Mouse (Mus musculus) kidney, adult 18-20 months (tissue): ENCODE measurements around the gene Brca2.

Source experiments
- DNase-seq: peaks from one replicate; pipeline ENCODE4 v3.0.0; 2021

Brca2 gene

DNA sequence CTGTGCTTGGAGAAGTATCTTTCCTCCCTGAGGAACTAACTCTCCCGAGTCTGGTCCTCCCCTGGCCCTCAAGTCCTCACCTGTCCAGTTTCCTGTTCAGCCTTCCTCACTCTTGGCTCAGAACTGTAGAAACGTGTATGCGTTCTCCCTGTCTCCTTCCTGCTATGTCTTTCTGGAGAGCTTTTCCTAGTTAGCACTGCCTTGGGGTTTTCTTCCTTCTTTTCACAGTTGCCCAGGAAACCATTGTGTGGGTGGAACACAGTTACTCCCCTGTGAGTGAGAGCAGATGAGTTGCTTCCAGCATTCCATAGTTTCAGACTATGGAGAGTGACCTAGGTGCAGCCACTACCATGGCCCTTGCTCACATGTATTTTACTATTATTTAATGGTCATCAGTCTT, 43.8 kb downstream of the Brca2 start:
- DNase-seq, result no peak

DNA sequence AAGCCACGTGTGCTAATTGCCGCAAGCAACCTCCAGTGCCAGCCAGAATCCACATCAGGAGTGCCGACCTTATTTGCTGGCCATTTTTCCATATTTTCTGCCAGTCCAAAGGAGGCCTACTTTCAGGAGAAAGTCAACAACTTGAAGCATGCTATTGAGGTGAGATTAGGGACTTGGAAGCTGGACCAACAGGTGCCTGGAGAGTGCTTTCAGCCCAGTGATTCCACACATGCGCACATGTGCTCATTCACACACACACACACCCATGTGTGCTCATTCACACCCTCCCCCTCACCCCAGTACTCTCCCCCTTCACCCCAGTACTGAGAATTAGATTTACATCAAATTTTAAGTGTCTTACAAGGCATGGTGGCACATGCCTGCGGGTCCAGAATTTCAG, 44.5 kb downstream of the Brca2 start:
- DNase-seq, result no peak

DNA sequence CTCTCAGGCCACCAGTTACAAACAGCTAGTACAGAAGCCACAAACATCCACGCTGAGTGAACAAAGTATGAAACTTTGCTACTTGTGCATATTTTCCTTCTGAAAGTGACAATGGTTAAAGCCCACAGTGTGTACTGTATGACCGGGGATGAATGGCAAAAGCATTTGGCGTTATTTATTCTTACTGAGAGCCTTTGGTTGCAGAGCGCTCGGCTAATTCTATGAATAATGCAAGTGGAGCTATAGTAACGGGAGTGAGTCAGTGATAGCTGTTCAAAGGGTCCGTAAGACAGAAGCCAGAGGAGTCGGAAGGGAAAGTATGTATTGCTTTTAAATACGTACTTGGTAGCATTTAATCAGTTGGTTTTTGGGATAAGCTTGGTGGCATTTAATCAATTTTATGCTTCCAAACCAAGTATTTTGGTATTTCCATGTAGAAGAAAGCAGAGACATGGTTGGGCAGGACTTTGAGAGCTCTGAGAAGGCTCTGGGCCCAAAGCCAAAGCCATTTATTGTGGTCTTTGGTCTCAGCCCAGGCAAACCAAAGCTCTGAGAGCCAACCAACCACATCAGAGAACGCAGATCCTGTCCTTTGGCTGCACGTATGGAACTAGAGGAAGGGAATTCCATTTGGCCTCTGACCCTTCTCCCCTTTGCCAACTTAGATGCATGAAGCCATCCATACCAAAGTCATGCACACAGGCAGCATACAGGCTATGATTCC, 48.2 kb downstream of the Brca2 start:
- no peak for DNase-seq

DNA sequence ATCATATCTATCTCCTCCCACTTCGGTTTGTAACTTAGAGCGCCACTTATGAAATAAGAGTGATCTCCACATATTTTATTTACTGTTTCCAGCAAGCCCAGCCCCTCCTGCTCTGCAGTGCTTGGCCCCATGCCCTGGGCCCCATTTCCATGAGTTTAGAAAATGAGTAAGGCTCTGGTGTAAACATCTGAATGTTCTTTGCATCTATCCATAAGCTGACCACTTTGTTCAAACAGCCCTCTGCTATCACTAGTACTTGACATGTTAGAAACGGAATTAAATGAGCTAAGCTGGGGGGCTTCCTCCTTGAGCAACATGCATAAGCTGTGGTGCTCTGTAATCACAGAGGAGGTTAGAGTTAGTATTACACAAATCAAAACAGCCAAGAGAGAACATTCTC, 52.0 kb downstream of the Brca2 start:
- DNase-seq, result no peak

DNA sequence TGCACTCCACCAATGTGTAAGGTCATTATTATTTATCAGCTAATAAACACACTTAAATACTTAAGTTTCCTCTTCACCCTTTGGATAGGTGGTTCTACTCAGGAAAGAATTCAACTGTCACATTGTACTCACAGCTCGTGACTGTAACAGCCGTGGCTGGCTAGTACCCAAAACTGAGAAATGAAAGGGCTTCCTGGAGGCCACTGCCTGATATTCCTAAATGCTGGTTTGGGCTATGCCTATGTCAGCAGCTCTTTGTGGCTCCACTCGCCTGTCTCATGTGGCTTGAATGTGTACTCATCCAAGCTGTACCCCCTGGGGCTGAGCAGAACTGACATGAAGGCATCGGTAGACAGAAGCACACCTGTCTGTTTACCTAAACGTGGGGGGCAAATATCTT, 52.5 kb downstream of the Brca2 start:
- DNase-seq, result no peak

DNA sequence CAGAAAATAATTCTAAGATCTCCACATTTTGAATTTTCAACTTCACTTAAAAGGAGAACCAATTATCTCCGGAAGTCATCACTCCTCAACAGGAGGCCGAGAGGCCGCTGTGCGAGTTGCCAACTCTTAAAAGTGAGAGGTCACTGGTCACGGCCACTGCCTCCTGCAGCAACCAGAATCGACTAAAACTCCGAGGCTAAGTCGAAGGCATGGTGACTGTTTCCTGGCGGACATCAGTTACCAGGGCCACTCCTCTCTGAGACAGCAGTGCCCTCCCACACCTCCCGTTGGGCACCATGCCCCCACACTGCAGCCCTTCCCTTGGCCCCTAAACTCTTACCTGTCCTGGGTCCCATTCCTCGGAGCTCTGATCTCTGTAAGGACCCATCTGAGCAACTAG, 54.4 kb downstream of the Brca2 start:
- DNase-seq, result no peak

DNA sequence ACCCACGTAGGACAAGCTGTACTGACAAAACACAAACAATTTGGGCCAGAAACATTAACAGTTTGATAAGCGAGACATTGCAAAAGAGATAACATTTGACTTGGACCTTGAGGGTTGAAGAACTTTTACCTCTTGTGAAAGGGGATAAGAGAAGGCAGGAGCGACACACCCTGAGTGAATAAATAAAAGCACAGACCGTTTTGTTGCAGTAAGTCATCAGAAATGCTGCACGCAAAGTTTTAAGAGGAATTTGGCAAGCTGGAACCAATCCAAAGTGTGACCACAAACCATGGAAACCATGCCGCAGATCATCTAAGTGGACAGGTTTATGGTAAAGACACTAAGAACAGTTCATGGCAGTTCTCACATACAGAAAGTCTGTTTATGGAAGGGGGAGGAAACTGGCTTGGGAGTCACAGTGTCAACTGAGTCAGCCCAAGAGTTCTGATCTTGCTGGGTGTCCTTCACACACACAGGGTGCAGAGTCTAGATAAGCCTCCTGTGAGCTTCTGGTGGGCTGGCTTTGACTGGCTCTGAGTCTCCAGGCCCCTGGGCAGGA, 56.3 kb downstream of the Brca2 start:
- no peak for DNase-seq

DNA sequence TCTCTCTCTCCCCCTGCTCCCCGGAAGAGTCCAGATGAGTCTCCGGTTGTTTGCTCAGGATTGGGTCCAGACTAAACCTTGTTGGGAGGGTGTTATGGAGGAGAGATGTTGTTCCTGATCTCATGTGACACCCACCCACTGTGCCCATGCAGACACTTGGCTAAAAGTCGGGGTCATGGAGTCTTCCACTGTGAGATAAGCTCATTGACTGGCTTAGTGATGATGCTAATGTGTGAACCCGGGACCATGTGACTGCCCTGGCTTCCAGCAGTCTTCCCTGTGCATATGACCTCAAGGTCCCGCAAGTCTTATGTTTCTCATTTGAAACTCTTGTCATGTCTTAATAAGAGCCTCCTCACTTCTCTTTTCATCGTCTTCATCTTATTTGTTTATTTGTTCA, 58.8 kb downstream of the Brca2 start:
- DNase-seq, result no peak

DNA sequence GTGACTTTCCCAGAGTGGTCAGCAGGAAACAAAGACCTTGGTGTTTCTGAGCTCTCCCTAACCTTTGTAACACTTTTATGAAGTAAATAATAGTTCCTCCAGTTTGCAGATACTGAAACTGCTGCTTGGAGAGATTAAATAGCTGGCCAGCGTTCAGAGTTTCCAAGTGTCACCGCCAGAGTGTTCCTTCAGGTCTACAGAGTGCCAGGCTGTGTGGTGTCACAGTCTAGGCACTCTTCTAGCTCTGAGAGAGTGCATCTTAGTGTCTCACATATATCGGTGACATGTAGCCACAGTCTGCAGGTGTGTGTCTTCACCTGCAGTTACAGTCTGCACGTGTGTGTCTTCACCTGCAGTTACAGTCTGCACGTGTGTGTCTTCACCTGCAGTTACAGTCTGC, 60.8 kb downstream of the Brca2 start:
- DNase-seq, result no peak

DNA sequence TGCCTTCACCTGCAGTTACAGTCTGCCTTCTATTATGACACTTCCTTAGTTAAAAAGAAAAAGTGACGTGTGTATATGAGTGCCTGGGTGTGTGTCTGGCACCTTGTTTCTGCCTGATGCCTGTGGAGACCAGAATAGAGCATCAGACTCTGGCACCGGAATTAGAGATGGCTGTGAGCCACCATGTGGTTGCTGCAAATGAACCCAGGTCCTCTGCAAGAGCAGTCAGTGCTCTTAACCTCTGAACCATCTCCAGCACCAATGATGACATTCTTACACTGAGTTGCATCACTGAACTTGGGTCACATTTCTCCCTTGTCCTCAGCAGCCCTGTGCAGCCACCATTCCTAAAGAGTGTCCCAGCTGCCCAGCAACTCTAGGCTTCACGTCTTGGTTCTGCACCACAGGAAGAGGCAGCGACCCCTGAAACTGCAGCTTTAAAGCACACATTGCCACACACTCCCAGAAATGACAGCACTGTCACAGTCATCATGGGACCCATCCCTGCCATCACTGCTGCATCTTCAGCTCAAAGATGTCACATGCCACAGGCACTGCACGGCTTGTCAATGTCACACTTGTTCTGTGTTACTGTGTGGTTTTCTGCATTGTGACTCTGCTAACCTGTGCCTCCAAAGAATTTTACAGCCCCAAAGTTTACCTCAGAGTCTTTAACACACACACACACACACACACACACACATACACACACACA, 61.3 kb downstream of the Brca2 start:
- no peak for DNase-seq

DNA sequence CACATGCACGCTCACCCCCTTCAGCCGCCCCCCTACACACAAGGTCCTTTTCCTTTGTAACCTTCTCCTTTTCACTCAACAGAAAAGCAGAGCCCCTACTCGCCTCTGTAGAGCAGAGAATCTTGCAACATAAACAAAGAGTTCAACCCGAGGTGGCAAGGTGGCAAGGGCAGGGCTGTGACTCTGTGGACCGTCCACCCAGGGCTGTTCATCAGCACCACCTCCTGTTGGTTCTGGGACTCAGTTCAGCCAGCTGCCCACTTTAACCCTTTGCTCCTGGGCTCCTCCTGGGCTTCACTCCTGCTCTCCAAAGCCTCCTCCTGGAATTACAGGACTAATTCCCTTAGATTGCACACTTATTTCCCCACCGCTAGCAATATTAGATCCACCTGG, 61.9 kb downstream of the Brca2 start:
- DNase-seq, result no peak

DNA sequence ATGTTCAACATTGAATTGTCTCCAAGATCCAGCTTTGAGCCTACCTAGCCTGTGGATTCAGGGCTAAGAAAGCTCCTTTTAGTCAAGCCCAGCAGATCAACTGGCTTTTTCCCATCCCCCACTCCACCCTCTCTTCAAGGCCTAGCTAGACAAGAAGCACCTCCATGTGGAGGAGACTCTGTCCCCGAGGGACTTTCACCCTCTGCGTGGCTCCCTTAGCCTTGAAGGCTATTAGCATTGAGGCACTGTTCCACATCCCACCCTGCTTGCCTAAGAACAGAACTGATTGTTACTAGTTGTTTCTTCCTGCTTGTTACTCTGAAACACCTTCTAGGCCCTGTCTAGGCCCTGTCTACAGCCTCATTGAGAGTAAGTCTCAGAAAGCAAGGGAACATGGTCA, 67.5 kb downstream of the Brca2 start:
- DNase-seq, result no peak

DNA sequence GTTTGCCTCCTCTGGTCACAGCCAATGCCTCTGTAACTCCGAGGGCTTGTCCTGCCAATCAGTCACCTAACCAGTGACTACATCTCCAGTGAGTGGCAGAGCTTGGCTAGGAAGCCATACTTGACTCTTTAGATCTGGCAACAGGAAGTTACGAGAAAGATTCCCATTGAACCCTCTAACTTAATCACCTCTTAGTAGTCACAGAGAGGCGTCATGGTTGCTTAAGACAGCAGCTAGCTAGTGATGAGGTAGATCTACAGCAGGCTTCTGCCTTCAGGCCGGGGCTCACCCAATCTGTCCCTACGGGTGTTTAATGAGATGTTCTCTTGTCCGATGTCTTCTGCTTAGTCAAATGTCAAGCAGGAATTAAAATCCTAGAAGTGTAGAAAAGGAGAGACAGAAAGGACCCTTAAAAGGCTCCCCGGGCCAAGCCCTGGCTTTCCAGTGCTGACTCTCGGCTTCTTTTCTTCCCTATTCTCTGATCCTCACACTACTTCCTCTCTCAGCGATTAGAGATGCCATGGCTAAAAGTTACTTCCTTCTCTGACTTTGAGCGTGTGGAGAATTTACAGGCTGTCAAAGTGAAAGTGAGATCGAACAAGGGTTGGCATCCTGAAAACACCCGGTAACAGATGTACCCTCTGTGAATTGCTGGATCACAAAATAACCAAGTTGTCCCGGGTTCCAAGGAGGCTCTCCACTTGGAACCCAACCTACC, 69.9 kb downstream of the Brca2 start:
- no peak for DNase-seq

DNA sequence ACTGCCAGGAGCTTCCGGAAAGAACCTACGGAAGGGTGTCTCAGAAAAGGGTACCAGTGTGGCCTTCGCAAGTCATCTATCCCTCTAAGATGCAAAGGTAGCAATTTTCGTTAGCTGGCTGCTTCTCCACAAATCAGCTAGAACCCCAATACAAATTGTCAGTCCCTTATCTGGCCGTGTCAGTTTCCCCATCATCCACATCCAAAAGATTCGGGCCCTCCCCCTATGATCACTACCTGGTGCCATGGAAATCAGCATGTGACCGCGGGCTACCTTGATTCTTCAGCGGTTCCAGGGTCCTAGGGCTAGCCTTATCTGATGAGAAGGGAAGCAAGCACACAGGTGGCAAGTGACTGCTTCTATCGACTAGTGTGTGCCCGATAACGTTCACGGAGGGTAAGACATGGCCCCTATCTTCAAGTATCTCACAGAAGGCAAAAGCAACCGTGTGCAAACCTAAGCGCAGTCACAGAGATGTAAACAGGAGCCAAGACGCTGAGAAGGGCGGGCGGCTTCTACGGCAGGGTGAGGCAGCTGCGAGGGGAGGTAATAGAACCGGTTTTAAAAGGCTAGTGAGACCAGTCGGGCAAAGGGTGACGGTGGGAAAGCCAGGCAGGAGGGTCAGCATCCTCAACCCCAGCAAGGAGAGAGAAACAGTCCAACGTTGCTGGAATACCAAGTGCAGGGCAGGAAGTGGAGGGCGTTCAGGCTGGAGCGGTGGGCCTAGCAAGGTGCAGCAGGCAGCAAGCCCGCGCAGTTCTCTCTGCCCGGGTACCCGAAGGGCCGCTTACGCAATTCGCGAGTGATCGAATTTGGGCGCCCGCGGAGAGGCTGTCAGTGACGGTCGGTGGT, 70.7 kb downstream of the Brca2 start:
- no peak for DNase-seq

DNA sequence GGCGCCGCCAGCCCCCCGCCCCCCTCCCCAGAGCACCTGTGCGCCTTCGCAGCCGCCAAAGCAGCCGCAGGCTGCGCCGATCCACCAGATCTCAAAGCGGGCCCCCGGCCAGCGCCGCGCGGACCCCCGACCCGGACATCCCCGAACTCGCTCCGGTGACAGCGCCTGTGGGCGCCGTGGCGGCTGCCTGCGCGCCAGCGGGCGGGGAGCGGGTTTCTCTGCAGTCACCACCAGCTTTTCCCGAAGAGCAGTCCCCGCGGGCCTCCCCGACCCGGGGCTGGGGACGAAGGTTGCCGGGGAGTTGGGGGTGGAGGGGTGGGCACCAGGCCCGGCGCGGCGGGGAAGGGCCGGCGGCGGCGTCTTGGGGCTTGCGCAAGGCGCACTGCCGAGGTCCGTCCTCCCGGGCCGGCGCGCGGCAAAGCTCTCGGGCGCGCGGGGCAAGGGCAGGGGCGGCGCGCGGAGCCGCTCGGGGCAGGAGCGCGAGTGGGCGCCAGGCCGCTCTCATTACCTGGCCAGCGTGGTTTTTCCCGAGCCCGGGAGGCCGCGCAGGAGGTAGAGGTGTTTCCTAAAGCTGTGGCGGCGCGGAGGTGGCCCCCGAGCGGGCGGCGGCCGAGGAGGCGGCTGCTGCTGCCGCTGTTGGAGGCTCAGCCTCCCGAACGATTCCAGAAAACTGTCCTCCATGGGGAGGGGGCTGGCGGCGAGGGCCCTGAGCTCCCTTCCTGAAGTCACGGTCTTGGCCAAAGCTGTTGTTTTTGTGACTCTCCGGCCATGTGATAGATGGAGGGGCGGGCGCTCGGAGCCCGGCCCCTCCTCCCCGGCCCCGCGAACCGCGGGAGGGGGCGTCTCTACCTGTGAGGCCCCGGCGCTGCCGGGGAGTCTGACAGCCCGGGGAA, 71.6 kb downstream of the Brca2 start:
- peak; percentile 68 for DNase-seq

DNA sequence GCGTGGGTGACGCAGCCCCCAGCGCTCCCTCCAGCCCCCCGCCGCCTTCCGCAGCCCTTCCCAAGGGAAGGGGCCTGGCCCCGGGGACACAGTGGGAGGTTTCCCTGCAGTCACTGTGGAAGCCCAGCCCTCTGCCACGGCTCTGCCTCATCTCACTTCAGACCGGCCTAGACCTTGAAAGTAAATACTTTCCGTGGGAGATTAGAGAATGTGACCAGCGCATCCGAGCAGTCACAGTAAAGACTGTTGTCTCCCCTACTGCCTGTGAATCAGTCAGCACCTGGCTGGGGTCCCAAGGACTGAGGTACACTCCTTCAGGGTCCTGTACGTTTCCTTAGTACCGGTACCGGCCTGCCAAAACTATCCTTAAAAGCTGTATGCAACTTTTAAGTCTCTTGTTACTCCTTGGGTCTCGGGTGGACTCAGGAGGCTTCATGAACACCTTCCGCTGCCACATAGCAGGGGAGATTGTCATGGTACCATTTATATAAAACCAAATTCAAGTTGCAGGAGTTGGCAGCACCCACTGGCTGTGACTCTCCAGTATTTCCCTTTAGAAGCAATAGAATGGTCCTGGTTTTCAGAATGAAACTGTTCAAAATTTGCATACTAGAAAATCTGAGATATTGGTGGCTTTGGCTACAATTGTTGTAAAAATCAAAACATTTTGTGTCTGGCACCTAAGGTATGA, 72.4 kb downstream of the Brca2 start:
- DNase-seq, result no peak

DNA sequence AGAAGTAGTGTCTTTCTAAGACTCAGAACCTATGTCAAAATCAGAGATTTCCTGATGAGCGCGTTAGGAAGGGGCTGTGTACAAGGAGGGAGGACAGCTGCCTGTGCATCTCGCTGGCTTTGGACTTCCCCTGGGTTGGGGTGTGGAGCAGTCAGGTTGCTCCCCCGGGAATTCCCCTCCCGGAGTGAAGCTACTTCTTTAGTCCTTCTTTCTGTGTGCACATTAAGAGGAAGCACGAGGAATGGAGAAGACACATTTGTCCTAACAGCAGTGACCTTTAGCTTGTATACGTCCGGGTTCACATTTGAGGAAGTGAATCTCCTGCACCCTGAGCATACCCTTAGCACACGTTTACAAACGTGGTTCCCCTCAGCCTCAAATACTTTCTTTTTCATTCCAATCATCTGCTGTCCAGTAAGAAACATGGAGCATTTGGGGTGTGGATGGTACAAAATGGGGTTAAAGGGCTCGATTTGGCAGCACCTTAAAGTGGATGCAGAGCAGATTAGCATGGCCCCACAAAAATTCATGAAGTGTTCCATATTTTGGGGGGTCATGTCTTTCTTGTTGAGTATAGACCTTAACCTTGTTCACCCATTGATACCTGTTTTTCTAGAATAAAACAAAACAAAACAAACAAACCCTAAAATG, 73.1 kb downstream of the Brca2 start:
- DNase-seq, result no peak

DNA sequence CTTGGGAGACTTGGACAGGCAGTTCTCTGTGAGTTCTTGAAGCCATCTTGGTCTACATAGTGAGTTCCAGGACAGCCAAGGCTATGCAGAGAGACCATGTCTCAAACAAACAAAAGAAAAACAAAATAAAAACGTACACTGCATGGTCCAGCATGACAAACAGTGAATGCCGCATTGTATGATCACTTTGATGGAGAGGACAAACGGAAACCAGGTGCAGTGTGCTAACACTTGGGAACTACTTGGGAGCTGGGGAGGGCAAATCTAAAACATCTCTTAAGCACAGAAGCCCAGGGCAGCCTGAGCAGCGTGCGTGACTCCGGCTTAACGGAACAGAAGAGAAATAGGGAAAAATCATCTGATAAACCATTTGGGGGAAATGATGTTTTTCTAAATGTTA, 74.7 kb downstream of the Brca2 start, which contains the start of gene N4bp2l1:
Gene N4bp2l1 (minus strand): TSS at position 101 of the 400 bp plus-strand sequence.
- no peak for DNase-seq

DNA sequence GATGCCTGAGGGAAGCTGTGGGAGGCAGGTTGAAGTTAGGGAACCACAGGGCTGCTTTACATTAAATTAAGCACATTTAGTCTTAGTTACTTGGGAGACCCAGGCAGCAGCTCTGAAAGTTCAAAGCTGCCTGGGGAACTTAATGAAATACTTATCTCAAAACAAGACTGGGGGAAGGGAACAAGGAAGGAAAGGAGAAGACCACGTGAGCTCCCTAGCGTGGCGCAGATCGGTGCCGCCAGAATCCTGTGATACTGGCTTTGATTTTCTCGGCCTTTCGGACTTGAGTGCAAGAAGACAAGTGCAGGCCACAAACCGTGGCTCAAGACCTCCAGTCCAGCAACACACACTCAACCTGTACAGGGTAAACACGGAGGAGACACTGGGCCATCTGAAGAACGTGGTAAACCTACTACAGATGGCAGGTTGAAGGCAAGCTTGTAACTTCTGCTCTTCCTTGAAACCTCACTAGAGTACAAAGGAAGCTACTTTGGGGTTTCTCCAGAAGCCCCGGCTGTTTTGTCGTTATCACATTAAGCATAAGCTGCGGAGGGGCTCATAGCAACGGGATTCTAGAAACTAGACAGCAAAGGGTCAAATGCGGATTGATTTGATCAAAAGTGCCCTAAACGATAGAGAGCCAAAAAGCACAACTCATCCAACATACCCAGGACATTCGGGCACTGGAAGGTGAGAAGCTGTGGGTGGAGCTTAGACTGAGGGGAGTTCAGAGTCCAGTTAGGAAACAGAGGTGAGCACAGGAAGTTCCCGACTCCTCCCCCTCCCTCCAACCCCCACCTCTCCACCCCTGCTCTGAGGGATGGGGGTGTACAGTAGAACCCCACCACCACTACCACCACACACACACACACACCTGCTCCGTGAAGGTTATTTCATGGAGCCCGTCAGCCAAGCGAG, 76.0 kb downstream of the Brca2 start:
- DNase-seq, result no peak
